Mouse (Mus musculus) gastrocnemius, adult 2 months (tissue): Measurements from ENCODE around the gene Ppig. TPM values are rescaled to one million over a fixed set of nuclear protein-coding genes. Genes with fewer than 3 reads are reported as not detected.
"Not testable (repeated sequence)": the region's sequence is repeated elsewhere in the genome, so short reads cannot be mapped to it uniquely, and the experiment has no call there.

Experiments
- DNase-seq: peaks from one replicate; pipeline ENCODE4 v3.0.0; 2022
- H3K27ac ChIP-seq: fragments of 200-600 bp; 2 replicates; pipeline ENCODE4 v1.8.1; 2022; ENCODE audit warnings: mild to moderate bottlenecking
- H3K4me3 ChIP-seq: fragments of 200-600 bp; 2 replicates; pipeline ENCODE4 v1.8.1; 2022; ENCODE audit warnings: mild to moderate bottlenecking, moderate library complexity
- CTCF ChIP-seq: fragments of 200-600 bp; IDR thresholded peaks from 2 replicates; pipeline ENCODE4 v1.8.1; 2022; ENCODE audit warnings: antibody characterized with exemption, mild to moderate bottlenecking, moderate library complexity
- intact Hi-C: fragments of 180-260 bp; cut with DNase I; formaldehyde crosslinking; loops from one replicate; pipeline ENCODE4 v1.15.1; 2025
- long read RNA-seq, 2 experiments: library from polyadenylated mRNA; stranded (forward); transcript quantifications; one replicate each; pipeline ENCODE4 v2.0.0; 2021
- total RNA-seq, 2 experiments: library from RNA; stranded (reverse); gene quantifications; 2 replicates each; pipeline ENCODE4 v1.2.3; 2021

The Ppig gene
- total RNA-seq, result 10 to 100 TPM; 31.8 to 35.3 TPM
- long read RNA-seq, experiment 1, full-length matches to known transcripts, result 10 of 23 reads
- long read RNA-seq, experiment 1, partial matches to known transcripts, result 1 of 23 reads
- long read RNA-seq, experiment 1, other reads (novel, unspliced or antisense), result 12 of 23 reads
- long read RNA-seq, experiment 2, full-length matches to known transcripts, result 14 of 17 reads
- long read RNA-seq, experiment 2, partial matches to known transcripts, result 0 of 17 reads
- long read RNA-seq, experiment 2, other reads (novel, unspliced or antisense), result 3 of 17 reads

GRCm38 (mm10) chr2:69722273-69722649 lies at the start of gene Ppig:
Gene Ppig, plus strand, starts transcription at chr2:69722545.
- no peak for DNase-seq
- peak within 1 kb of the TSS; percentile 85 for H3K4me3 ChIP-seq
- intact Hi-C loops, result loop anchor here (1.0 to 10.0 kb wide), 3 partner anchors 9 to 173 kb away; partner anchors contain the start of genes Ccdc173, Fastkd1, Phospho2 and Ubr3
- no peak for TF ChIP-seq CTCF
- H3K27ac ChIP-seq, result peak within 1 kb of the TSS; percentile 94

- peak; percentile 76 for DNase-seq
- intact Hi-C loops, result loop anchor here (2.0 kb wide), 1 partner anchor 39 kb away; no protein-coding TSS in a partner anchor
- TF ChIP-seq CTCF, result no peak
- Histone ChIP-seq H3K27ac (peak overlapping the region; percentile 97), H3K4me3 (peak overlapping the region; percentile 80)
Observed at GRCm38 (mm10) chr2:69673723-69674122, 48.6 kb upstream of the Ppig start.

- no peak for TF ChIP-seq CTCF
- no peak for DNase-seq
- Histone ChIP-seq H3K4me3 (no peak overlapping the region), H3K27ac (peak overlapping the region; percentile 10)
- intact Hi-C loops, result loop anchor here (2.0 kb wide), 1 partner anchor 40 kb away; no protein-coding TSS in a partner anchor
Observed at GRCm38 (mm10) chr2:69675266-69675665, 47.1 kb upstream of the Ppig start.

GRCm38 (mm10) chr2:69676713-69677112 lies 45.6 kb upstream of the Ppig start:
- no peak for DNase-seq
- Histone ChIP-seq H3K4me3 (no peak overlapping the region), H3K27ac (no peak overlapping the region)
- TF ChIP-seq CTCF, result peak; percentile 61
- intact Hi-C loops, result no loop called here

- DNase-seq, H3K4me3 ChIP-seq, intact Hi-C loops, H3K27ac ChIP-seq: not testable (repeated sequence)
Observed at GRCm38 (mm10) chr2:69677215-69677614, 45.1 kb upstream of the Ppig start.

- peak overlapping the region; percentile 46; the same call in 1 of the 2 replicates for H3K27ac ChIP-seq
- no peak overlapping the region for H3K4me3 ChIP-seq
- TF ChIP-seq CTCF, result peak; percentile 36; the same call in 1 of the 2 replicates
- DNase-seq, result no peak
- intact Hi-C loops, result no loop called here
Observed at GRCm38 (mm10) chr2:69679990-69680389, 42.4 kb upstream of the Ppig start.

GRCm38 (mm10) chr2:69681931-69682330 lies 40.4 kb upstream of the Ppig start:
- no peak overlapping the region for H3K4me3 ChIP-seq
- TF ChIP-seq CTCF, result no peak
- no peak for DNase-seq
- intact Hi-C loops, result no loop called here
- H3K27ac ChIP-seq, result no peak overlapping the region

- intact Hi-C loops, result no loop called here
- H3K4me3 ChIP-seq, result no peak overlapping the region
- no peak for DNase-seq
- H3K27ac ChIP-seq, result no peak overlapping the region
- no peak for TF ChIP-seq CTCF
Observed at GRCm38 (mm10) chr2:69683036-69683805, 39.1 kb upstream of the Ppig start.

GRCm38 (mm10) chr2:69684488-69684887 lies 37.9 kb upstream of the Ppig start:
- TF ChIP-seq CTCF, result no peak
- intact Hi-C loops, result no loop called here

GRCm38 (mm10) chr2:69690214-69690613 lies 32.1 kb upstream of the Ppig start:
- H3K27ac ChIP-seq, result no peak overlapping the region
- intact Hi-C loops, result no loop called here
- TF ChIP-seq CTCF, result no peak

More at GRCm38 (mm10) chr2:69684488-69684887, 37.9 kb upstream of the Ppig start:
- no peak for DNase-seq
- H3K4me3 ChIP-seq, result no peak overlapping the region
- no peak overlapping the region for H3K27ac ChIP-seq

GRCm38 (mm10) chr2:69690843-69691242 lies 31.5 kb upstream of the Ppig start:
- DNase-seq, result no peak
- no peak overlapping the region for H3K4me3 ChIP-seq
- TF ChIP-seq CTCF, result no peak
- no peak overlapping the region for H3K27ac ChIP-seq
- intact Hi-C loops, result no loop called here

More at GRCm38 (mm10) chr2:69690214-69690613, 32.1 kb upstream of the Ppig start:
- no peak overlapping the region for H3K4me3 ChIP-seq
- DNase-seq, result no peak

- Histone ChIP-seq H3K27ac (no peak overlapping the region), H3K4me3 (no peak overlapping the region)
- peak; percentile 28; the same call in 1 of the 2 replicates for TF ChIP-seq CTCF
- intact Hi-C loops, result no loop called here
- no peak for DNase-seq
Observed at GRCm38 (mm10) chr2:69693501-69693900, 28.8 kb upstream of the Ppig start.

GRCm38 (mm10) chr2:69700446-69700845 lies 21.9 kb upstream of the Ppig start:
- intact Hi-C loops, result no loop called here
- no peak for TF ChIP-seq CTCF
- Histone ChIP-seq H3K4me3 (no peak overlapping the region), H3K27ac (no peak overlapping the region)
- DNase-seq, result no peak
